Mouse (Mus musculus) CH12.LX (cell line): ENCODE measurements around the gene Efcab2. TPM values are rescaled to one million over a fixed set of nuclear protein-coding genes. Genes with fewer than 3 reads are reported as not detected.

Experiments
- DNase-seq: peaks from one replicate; pipeline ENCODE4 v3.0.0-alpha.2; 2013; ENCODE audit errors: extremely low read depth
- H3K27ac ChIP-seq: 2 replicates; pipeline ENCODE4 v1.5.1; 2012; ENCODE audit warnings: low read depth, mild to moderate bottlenecking, control low read depth, moderate library complexity; ENCODE audit not compliant: insufficient read depth
- H3K27me3 ChIP-seq: replicated peaks from 2 replicates; pipeline ENCODE3; 2012; ENCODE audit warnings: inconsistent platforms
- H3K36me3 ChIP-seq, 2 experiments: replicated peaks in 1 of 2; 2 replicates each; pipeline versions ENCODE3 to v1.6.1; 2012; ENCODE audit warnings: inconsistent platforms in 1 of 2, low read length in 1 of 2, mild to moderate bottlenecking in 1 of 2, mixed read lengths in 1 of 2, moderate library complexity in 1 of 2; ENCODE audit not compliant: control insufficient read depth in 1 of 2, insufficient read depth in 1 of 2
- H3K4me1 ChIP-seq, 2 experiments: 2 replicates each; pipeline ENCODE4 v1.6.1; 2012; ENCODE audit warnings: inconsistent platforms in 1 of 2, moderate library complexity in 1 of 2; ENCODE audit not compliant: insufficient read depth in 2 of 2, control insufficient read depth in 1 of 2
- H3K4me2 ChIP-seq: 2 replicates; pipeline ENCODE4 v1.6.1; 2012; ENCODE audit warnings: low read depth, mild to moderate bottlenecking, control low read depth; ENCODE audit not compliant: poor library complexity, insufficient read depth, severe bottlenecking
- H3K4me3 ChIP-seq, 3 experiments: fragments of 150-350 bp in 1 of 3; sonication (generic) in 1 of 3; replicated peaks in 1 of 3; 2 replicates each; pipeline versions ENCODE3 to v1.5.1; 2011 to 2012; ENCODE audit warnings: low read depth in 2 of 3, low read length in 2 of 3, mild to moderate bottlenecking in 2 of 3, moderate library complexity in 2 of 3, control low read depth in 1 of 3, improper control_type of control experiment in 1 of 3, inconsistent platforms in 1 of 3, mixed read lengths in 1 of 3; ENCODE audit not compliant: poor library complexity in 1 of 3
- H3K79me2 ChIP-seq: replicated peaks from 2 replicates; pipeline ENCODE4 v1.6.1; 2012; ENCODE audit warnings: mild to moderate bottlenecking, moderate library complexity; ENCODE audit not compliant: control insufficient read depth, poor library complexity, insufficient read depth, severe bottlenecking; ENCODE audit errors: extremely low read depth
- H3K9ac ChIP-seq: 2 replicates; pipeline ENCODE4 v1.6.1; 2012; ENCODE audit warnings: low read depth, mild to moderate bottlenecking, control low read depth, moderate library complexity; ENCODE audit not compliant: insufficient read depth
- H3K9me3 ChIP-seq: replicated peaks from 2 replicates; pipeline ENCODE3; 2012; ENCODE audit warnings: low read length, inconsistent platforms, mixed read lengths
- BHLHE40 ChIP-seq: IDR thresholded peaks from 2 replicates; pipeline ENCODE4 v1.6.1; 2011; ENCODE audit warnings: mild to moderate bottlenecking, low read depth, low read length, improper control_type of control experiment
- CTCF ChIP-seq, 2 experiments: IDR thresholded peaks in 1 of 2; conservative IDR thresholded peaks in 1 of 2; 2 replicates each; pipeline ENCODE4 v1.5.1; 2011 to 2012; ENCODE audit warnings: low read depth in 2 of 2, low read length in 2 of 2, improper control_type of control experiment in 1 of 2, inconsistent platforms in 1 of 2, mild to moderate bottlenecking in 1 of 2, moderate library complexity in 1 of 2
- EP300 ChIP-seq: IDR thresholded peaks from 2 replicates; pipeline ENCODE4 v1.6.1; 2011; ENCODE audit warnings: low read length, improper control_type of control experiment
- ETS1 ChIP-seq: conservative IDR thresholded peaks from 2 replicates; pipeline ENCODE4 v1.6.1; 2012; ENCODE audit warnings: low read depth, mild to moderate bottlenecking, inconsistent platforms, low read length, improper control_type of control experiment, moderate library complexity
- GABPA ChIP-seq: IDR thresholded peaks from 2 replicates; pipeline ENCODE4 v1.6.1; 2012; ENCODE audit warnings: low read depth, low read length, improper control_type of control experiment, inconsistent platforms; ENCODE audit not compliant: insufficient replicate concordance
- IRF4 ChIP-seq: IDR thresholded peaks from 2 replicates; pipeline ENCODE4 v1.6.1; 2014; ENCODE audit warnings: low read depth, mild to moderate bottlenecking, inconsistent platforms, low read length, improper control_type of control experiment
- JUND ChIP-seq: conservative IDR thresholded peaks from 2 replicates; pipeline ENCODE4 v1.6.1; 2011; ENCODE audit warnings: low read depth, low read length, improper control_type of control experiment
- KAT2A ChIP-seq: IDR thresholded peaks from 2 replicates; pipeline ENCODE4 v1.6.1; 2012; ENCODE audit warnings: low read length, improper control_type of control experiment, inconsistent platforms; ENCODE audit not compliant: insufficient replicate concordance
- MAFK ChIP-seq: IDR thresholded peaks from 2 replicates; pipeline ENCODE4 v1.6.1; 2011; ENCODE audit warnings: low read length, improper control_type of control experiment; ENCODE audit not compliant: insufficient replicate concordance
- MAZ ChIP-seq: IDR thresholded peaks from 2 replicates; pipeline ENCODE4 v1.6.1; 2012; ENCODE audit warnings: low read depth, mild to moderate bottlenecking, inconsistent platforms, low read length, improper control_type of control experiment, moderate library complexity
- MEF2A ChIP-seq: IDR thresholded peaks from 2 replicates; pipeline ENCODE4 v1.6.1; 2014; ENCODE audit warnings: low read depth, mild to moderate bottlenecking, inconsistent platforms, low read length, improper control_type of control experiment, borderline replicate concordance
- MXI1 ChIP-seq: IDR thresholded peaks from 2 replicates; pipeline ENCODE4 v1.6.1; 2011; ENCODE audit warnings: mild to moderate bottlenecking, low read depth, low read length, improper control_type of control experiment
- MYC ChIP-seq: IDR thresholded peaks from 2 replicates; pipeline ENCODE4 v1.6.1; 2011; ENCODE audit warnings: low read depth, mild to moderate bottlenecking, improper control_type of control experiment, low read length
- NELFE ChIP-seq: IDR thresholded peaks from 2 replicates; pipeline ENCODE4 v1.6.1; 2011; ENCODE audit warnings: low read depth, low read length, improper control_type of control experiment
- NRF1 ChIP-seq: IDR thresholded peaks from 2 replicates; pipeline ENCODE4 v1.6.1; 2014; ENCODE audit warnings: low read depth, mild to moderate bottlenecking, inconsistent platforms, low read length, improper control_type of control experiment, moderate library complexity
- POLR2A ChIP-seq: IDR thresholded peaks from 2 replicates; pipeline ENCODE4 v1.6.1; 2011; ENCODE audit warnings: low read depth, mild to moderate bottlenecking, improper control_type of control experiment, low read length
- POLR2AphosphoS2 ChIP-seq: IDR thresholded peaks from 2 replicates; pipeline ENCODE4 v1.6.1; 2011; ENCODE audit warnings: low read depth, low read length, improper control_type of control experiment
- RAD21 ChIP-seq: IDR thresholded peaks from 2 replicates; pipeline ENCODE4 v1.6.1; 2011; ENCODE audit warnings: low read depth, mild to moderate bottlenecking, low read length, improper control_type of control experiment, moderate library complexity
- SIN3A ChIP-seq: IDR thresholded peaks from 2 replicates; pipeline ENCODE4 v1.6.1; 2012; ENCODE audit warnings: low read length, improper control_type of control experiment, inconsistent platforms
- SMC3 ChIP-seq: IDR thresholded peaks from 2 replicates; pipeline ENCODE4 v1.6.1; 2011; ENCODE audit warnings: low read depth, low read length, improper control_type of control experiment
- TBP ChIP-seq: conservative IDR thresholded peaks from 2 replicates; pipeline ENCODE4 v1.6.1; 2011; ENCODE audit warnings: low read depth, low read length, improper control_type of control experiment
- TCF12 ChIP-seq: IDR thresholded peaks from 2 replicates; pipeline ENCODE4 v1.6.1; 2014; ENCODE audit warnings: low read depth, mild to moderate bottlenecking, inconsistent platforms, low read length, improper control_type of control experiment
- USF1 ChIP-seq: IDR thresholded peaks from 2 replicates; pipeline ENCODE4 v1.6.1; 2014; ENCODE audit warnings: low read depth, mild to moderate bottlenecking, inconsistent platforms, low read length, improper control_type of control experiment
- ZC3H11A ChIP-seq: IDR thresholded peaks from 2 replicates; pipeline ENCODE4 v1.6.1; 2012; ENCODE audit warnings: low read depth, mild to moderate bottlenecking, inconsistent platforms, low read length, improper control_type of control experiment
- ZKSCAN1 ChIP-seq: IDR thresholded peaks from 2 replicates; pipeline ENCODE4 v1.6.1; 2012; ENCODE audit warnings: low read depth, inconsistent platforms, low read length, improper control_type of control experiment, borderline replicate concordance
- ZMIZ1 ChIP-seq: IDR thresholded peaks from 2 replicates; pipeline ENCODE4 v1.6.1; 2012; ENCODE audit warnings: low read depth, mild to moderate bottlenecking, inconsistent platforms, low read length, improper control_type of control experiment
- ZNF384 ChIP-seq: IDR thresholded peaks from 2 replicates; pipeline ENCODE4 v1.6.1; 2012; ENCODE audit warnings: low read depth, low read length, improper control_type of control experiment, inconsistent platforms
- dilution Hi-C: fragments of 300-500 bp; cut with MboI; formaldehyde crosslinking; loops from 2 replicates; pipeline ENCODE4 v1.14.3; 2020; ENCODE audit warnings: low sequenced_read_pairs; ENCODE audit not compliant: extremely low pct_unique_long_range_greater_than_20kb, extremely low pct_ligation_motif_present
- in situ Hi-C: fragments of 300-500 bp; cut with MboI; formaldehyde crosslinking; loops from 3 replicates; pipeline ENCODE4 v1.14.3; 2019; ENCODE audit warnings: low sequenced_read_pairs, low pct_ligation_motif_present, low pct_unique_long_range_greater_than_20kb, mixed read lengths
- polyA plus RNA-seq: library from polyadenylated mRNA; unstranded; fragments of >175 nt; gene quantifications from 2 replicates; pipeline ENCODE4 v1.2.1, GENCODE M21; 2012; ENCODE audit warnings: low read depth; ENCODE audit not compliant: insufficient read length
- total RNA-seq, 2 experiments: library from RNA; depleted of rRNA; stranded (reverse); fragments of 300-350 nt in 1 of 2; fragments of >200 nt in 1 of 2; gene quantifications; 2 replicates each; pipeline ENCODE4 v1.2.3; 2012 to 2014

Efcab2 gene
- total and polyA plus RNA-seq, 3 experiments = 1.2 to 3.2 (median 1.8) TPM

DNA sequence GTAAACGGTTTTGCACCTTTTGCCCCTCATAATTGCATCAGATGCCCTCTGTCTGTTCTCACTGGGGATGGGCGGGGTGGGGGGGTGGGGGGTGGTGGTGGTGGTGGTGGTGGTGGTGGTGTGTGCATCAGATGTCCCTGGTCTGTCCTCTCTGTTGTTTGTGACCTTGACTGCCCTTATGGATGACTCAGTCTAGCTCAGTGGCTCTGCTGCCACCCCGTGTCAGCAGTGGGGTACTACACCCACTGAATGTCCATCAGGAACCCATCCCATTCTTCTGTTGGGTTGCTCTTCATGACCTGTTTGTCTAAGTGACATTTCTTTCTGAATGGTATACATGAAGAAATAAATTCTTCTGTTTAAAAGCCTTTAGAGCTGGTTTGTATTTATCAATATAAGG, 43.3 kb downstream of the Efcab2 start:
- no peak overlapping the region for H3K4me2 ChIP-seq

DNA sequence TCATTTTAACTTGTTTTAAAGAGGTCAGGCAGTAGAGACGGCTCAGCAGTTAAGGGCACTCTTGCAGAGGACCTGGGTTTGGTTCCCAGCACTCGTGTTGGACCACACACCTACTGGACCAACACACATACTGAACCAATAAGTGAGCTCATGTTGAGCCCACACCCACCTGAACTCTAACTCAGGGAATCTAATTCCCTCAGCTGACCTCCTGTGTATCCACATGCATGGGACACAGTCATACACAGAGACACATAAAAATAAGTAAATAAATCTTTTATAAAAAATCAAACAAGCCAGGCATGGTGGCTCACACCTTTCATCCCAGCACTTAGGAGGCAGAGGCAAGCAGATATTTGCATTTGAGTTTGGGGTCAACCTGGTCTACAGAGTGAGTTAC, 44.0 kb downstream of the Efcab2 start:
- in situ Hi-C loops (no loop called here), dilution Hi-C loops (no loop called here)
- no peak overlapping the region for H3K4me2 ChIP-seq
- peaks cover 0 to 10% of the 10 kb centered on the region in 2 experiments; a peak in 2 of 4 replicates for H3K4me1 ChIP-seq
- H3K36me3 ChIP-seq = no peaks in the 10 kb centered on the region
- no peak overlapping the region for H3K4me3 ChIP-seq
- H3K27ac ChIP-seq = no peak overlapping the region
- H3K9me3 ChIP-seq = no peaks in the 10 kb centered on the region
- no peaks in the 10 kb centered on the region for H3K27me3 ChIP-seq
- no peak for DNase-seq
- TF ChIP-seq NRF1 (no peak), MYC (no peak), BHLHE40 (no peak), NELFE (no peak), EP300 (no peak), ZKSCAN1 (no peak), POLR2A (no peak), ETS1 (no peak), ZC3H11A (no peak), MAZ (no peak), ZNF384 (no peak), SMC3 (no peak), ZMIZ1 (no peak)
- H3K9ac ChIP-seq = no peak overlapping the region
- H3K79me2 ChIP-seq = no peaks in the 10 kb centered on the region

More for the DNA sequence above, 43.3 kb downstream of the Efcab2 start:
- no peaks in the 10 kb centered on the region for H3K36me3 ChIP-seq
- in situ Hi-C loops (no loop called here), dilution Hi-C loops (no loop called here)
- no peak overlapping the region for H3K4me3 ChIP-seq
- no peak overlapping the region for H3K27ac ChIP-seq
- H3K9ac ChIP-seq = no peak overlapping the region
- H3K27me3 ChIP-seq = no peaks in the 10 kb centered on the region
- H3K4me1 ChIP-seq = peaks cover 0 to 10% of the 10 kb centered on the region in 2 experiments; a peak in 2 of 4 replicates
- no peaks in the 10 kb centered on the region for H3K9me3 ChIP-seq
- H3K79me2 ChIP-seq = no peaks in the 10 kb centered on the region
- TF ChIP-seq GABPA (no peak), TBP (no peak), NELFE (no peak), RAD21 (peak; percentile 92), SIN3A (no peak), NRF1 (no peak), POLR2A (no peak), MEF2A (no peak), CTCF (conservative IDR thresholded peaks at IDR 0.05 in 1 of 2, IDR thresholded peaks at IDR 0.05 in 1 of 2; ENCODE audit: low read depth in 2 of 2, low read length in 2 of 2) (peak; percentile 81 to 93), ZMIZ1 (no peak), EP300 (no peak), MXI1 (no peak), TCF12 (no peak), ZC3H11A (peak; percentile 59), SMC3 (peak; percentile 93), POLR2AphosphoS2 (no peak), MAFK (no peak), ETS1 (no peak), ZKSCAN1 (no peak), KAT2A (no peak), USF1 (no peak), IRF4 (no peak), JUND (no peak)
- DNase-seq = peak; percentile 80
